Mouse (Mus musculus): ENCODE results near the gene Pla2g16.

- TF ChIP-seq CTCF (IDR thresholded peaks at IDR 0.05; ENCODE audit: extremely low read depth, insufficient read depth, low read length) (no peak), POLR2A (IDR thresholded peaks at IDR 0.05; ENCODE audit: extremely low read depth, insufficient read depth, low read length) (no peak)
These were observed 44.3 kb downstream of the Pla2g16 start for GRCm38 (mm10) chr19:7601551-7601950.
